Mouse (Mus musculus): ENCODE results near the gene Cbfa2t3. TPM values are rescaled to one million over a fixed set of nuclear protein-coding genes. Genes with fewer than 3 reads are reported as not detected.

Gene Cbfa2t3
- polyA plus RNA-seq, 1 experiment from 2014 or later = 4.2 TPM

GRCm38 (mm10) chr8:122630696-122631095, 68.2 kb downstream of the Cbfa2t3 start:
- Histone ChIP-seq H3K27ac (no peak overlapping the region), H3K27me3 (no peaks in the 10 kb centered on the region), H3K4me1 (replicated peaks) (peaks cover 8% of the 10 kb centered on the region), H3K9me3 (replicated peaks) (no peaks in the 10 kb centered on the region), H3K36me3 (0 out of 2 replicates have a peak, but pooled peaks cover 6% of the 10 kb centered on the region), H3K4me2 (peak overlapping the region; percentile 55), H3K4me3 (peak overlapping the region; percentile 23), H3K9ac (peak overlapping the region; percentile 31)
- ATAC-seq (replicated peaks; ENCODE audit: insufficient number of reproducible peaks, insufficient read depth, low FRiP score, low read depth) = no peak
- 54% methylated on average over 22 of the region's 22 CpGs for WGBS

DNA sequence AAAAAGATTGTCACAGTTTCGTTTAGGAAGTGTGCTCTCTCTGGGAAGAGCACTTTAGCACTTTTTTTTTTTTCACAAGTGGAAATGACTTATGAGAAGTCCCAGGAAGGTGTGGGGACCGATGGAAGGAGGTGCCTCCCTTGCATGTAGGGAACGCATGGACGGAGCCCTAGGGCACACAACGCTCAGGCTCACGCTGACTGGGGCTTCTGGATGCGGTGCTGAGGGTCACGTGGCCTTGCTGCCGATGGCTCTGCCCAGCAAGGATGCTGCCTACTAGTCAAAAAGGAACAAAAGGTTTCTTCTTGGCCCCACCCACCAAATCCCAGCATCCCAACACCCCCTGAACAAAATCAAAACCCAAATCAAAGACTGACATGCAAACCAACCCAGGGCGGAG, 69.5 kb downstream of the Cbfa2t3 start:
- H3K4me1 ChIP-seq (replicated peaks) = peaks cover 6% of the 10 kb centered on the region; the same call in 1 of the 2 replicates
- 60% methylated on average over 10 of the region's 10 CpGs for WGBS
- H3K4me2 ChIP-seq = no peak overlapping the region
- H3K9me3 ChIP-seq (replicated peaks) = no peaks in the 10 kb centered on the region
- no peak overlapping the region for H3K4me3 ChIP-seq
- no peaks in the 10 kb centered on the region for H3K27me3 ChIP-seq
- no peak overlapping the region for H3K9ac ChIP-seq
- 0 out of 2 replicates have a peak, but pooled peaks cover 3% of the 10 kb centered on the region for H3K36me3 ChIP-seq
- H3K27ac ChIP-seq = no peak overlapping the region
- ATAC-seq (replicated peaks; ENCODE audit: insufficient number of reproducible peaks, insufficient read depth, low FRiP score, low read depth) = no peak

DNA sequence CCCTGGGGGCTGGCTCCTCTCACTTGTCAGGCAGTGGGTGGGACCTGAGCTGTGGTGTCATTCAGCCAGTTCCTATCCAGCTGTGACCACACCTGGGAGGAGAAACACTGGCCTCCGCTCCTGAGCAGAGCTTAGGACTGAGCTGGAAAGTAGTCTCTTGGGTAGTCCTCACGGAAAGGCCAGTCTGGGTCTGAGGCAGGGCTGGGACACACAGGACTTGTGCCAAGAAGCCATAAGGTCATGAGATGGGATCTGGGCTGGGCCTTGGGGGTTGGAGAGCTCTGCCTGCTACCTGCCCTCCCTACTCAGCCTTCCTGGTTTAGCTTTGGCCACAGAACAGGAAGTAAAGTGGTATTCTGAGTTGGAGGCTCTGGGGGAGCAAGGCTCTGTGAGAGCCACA, 72.0 kb downstream of the Cbfa2t3 start:
- no peak overlapping the region for H3K4me3 ChIP-seq
- H3K27me3 ChIP-seq = no peaks in the 10 kb centered on the region
- H3K9ac ChIP-seq = no peak overlapping the region
- WGBS = 69% methylated on average over 2 of the region's 2 CpGs
- H3K27ac ChIP-seq = no peak overlapping the region
- peaks cover 6% of the 10 kb centered on the region; the same call in 1 of the 2 replicates for H3K4me1 ChIP-seq (replicated peaks)
- no peaks in the 10 kb centered on the region for H3K36me3 ChIP-seq
- no peak overlapping the region for H3K4me2 ChIP-seq
- no peaks in the 10 kb centered on the region for H3K9me3 ChIP-seq (replicated peaks)
- ATAC-seq (replicated peaks; ENCODE audit: insufficient number of reproducible peaks, insufficient read depth, low FRiP score, low read depth) = no peak

DNA sequence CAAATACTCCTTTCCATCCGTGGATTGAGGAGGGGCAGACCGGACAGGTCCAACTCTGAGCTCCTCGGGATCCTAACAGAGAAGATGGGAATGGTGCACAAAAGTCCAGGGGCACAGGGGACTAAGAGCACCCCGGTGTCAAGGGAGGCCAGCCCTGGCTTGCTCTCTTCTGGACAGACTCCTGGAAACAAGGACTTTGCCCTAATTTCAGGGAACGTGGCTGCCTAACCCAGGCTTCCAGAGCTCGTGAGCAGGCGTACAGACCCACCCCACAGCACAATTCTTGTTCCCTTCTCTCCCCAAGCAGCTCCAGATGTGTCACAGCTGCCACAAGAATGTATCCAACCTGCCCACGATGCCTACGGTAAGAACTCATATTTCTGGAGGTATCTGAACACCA, 73.1 kb downstream of the Cbfa2t3 start:
- no peak overlapping the region for H3K9ac ChIP-seq
- WGBS = 74% methylated on average over 9 of the region's 9 CpGs
- H3K36me3 ChIP-seq = no peaks in the 10 kb centered on the region
- no peak overlapping the region for H3K27ac ChIP-seq
- no peaks in the 10 kb centered on the region for H3K9me3 ChIP-seq (replicated peaks)
- H3K4me2 ChIP-seq = no peak overlapping the region
- no peaks in the 10 kb centered on the region for H3K27me3 ChIP-seq
- peaks cover 6% of the 10 kb centered on the region; the same call in 1 of the 2 replicates for H3K4me1 ChIP-seq (replicated peaks)
- ATAC-seq (replicated peaks; ENCODE audit: insufficient number of reproducible peaks, insufficient read depth, low FRiP score, low read depth) = no peak
- no peak overlapping the region for H3K4me3 ChIP-seq

DNA sequence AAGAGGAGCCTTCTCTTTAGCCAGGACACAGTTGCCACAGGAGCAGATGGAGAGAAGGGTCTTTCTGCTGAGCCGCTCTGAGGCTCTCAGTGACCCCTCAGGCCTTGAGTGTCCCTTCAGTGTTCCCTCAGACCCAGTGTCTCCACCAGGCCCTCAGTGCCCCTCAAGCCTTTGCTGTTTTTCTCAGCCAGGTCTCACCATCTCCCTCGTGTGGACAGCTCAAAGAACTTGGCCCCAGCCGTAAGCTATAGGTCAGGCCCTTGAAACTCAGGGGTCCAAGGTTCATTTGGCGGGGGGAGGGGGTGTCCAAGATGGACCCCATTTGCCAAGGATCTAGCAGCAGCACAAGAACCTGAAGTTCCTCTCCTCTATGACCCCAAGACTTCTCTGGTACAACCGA, 74.3 kb downstream of the Cbfa2t3 start:
- ATAC-seq (replicated peaks; ENCODE audit: insufficient number of reproducible peaks, insufficient read depth, low FRiP score, low read depth) = no peak
- 74% methylated on average over 5 of the region's 5 CpGs for WGBS
- no peak overlapping the region for H3K9ac ChIP-seq

GRCm38 (mm10) chr8:122623844-122624642, 74.9 kb downstream of the Cbfa2t3 start:
- no peak overlapping the region for H3K27ac ChIP-seq
- 0 out of 2 replicates have a peak, but pooled peaks have one; percentile 14 for ATAC-seq (replicated peaks; ENCODE audit: insufficient number of reproducible peaks, insufficient read depth, low FRiP score, low read depth)
- H3K4me2 ChIP-seq = no peak overlapping the region
- H3K27me3 ChIP-seq = no peaks in the 10 kb centered on the region
- no peak overlapping the region for H3K9ac ChIP-seq
- H3K36me3 ChIP-seq = no peaks in the 10 kb centered on the region
- H3K4me3 ChIP-seq = no peak overlapping the region
- no peaks in the 10 kb centered on the region for H3K9me3 ChIP-seq (replicated peaks)
- 82% methylated on average over 17 of the region's 17 CpGs for WGBS
- no peaks in the 10 kb centered on the region for H3K4me1 ChIP-seq (replicated peaks)

More for the DNA sequence above, 74.3 kb downstream of the Cbfa2t3 start:
- Histone ChIP-seq H3K27me3 (no peaks in the 10 kb centered on the region), H3K36me3 (no peaks in the 10 kb centered on the region), H3K27ac (no peak overlapping the region), H3K9me3 (replicated peaks) (no peaks in the 10 kb centered on the region), H3K4me3 (no peak overlapping the region), H3K4me1 (replicated peaks) (no peaks in the 10 kb centered on the region), H3K4me2 (no peak overlapping the region)

GRCm38 (mm10) chr8:122622727-122623126, 76.2 kb downstream of the Cbfa2t3 start, which contains the start of gene Pabpn1l:
Pabpn1l (minus strand) TSS chr8:122622739.
- 70% methylated on average over 6 of the region's 6 CpGs for WGBS
- ATAC-seq (replicated peaks; ENCODE audit: insufficient number of reproducible peaks, insufficient read depth, low FRiP score, low read depth) = no peak
- Histone ChIP-seq H3K9ac (no peak within 1 kb of the TSS), H3K36me3 (no peaks in the 10 kb centered on the region), H3K4me1 (replicated peaks) (peaks cover 3% of the 10 kb centered on the region), H3K9me3 (replicated peaks) (no peaks in the 10 kb centered on the region), H3K27ac (no peak within 1 kb of the TSS), H3K27me3 (no peaks in the 10 kb centered on the region), H3K4me3 (no peak within 1 kb of the TSS), H3K4me2 (no peak within 1 kb of the TSS)

DNA sequence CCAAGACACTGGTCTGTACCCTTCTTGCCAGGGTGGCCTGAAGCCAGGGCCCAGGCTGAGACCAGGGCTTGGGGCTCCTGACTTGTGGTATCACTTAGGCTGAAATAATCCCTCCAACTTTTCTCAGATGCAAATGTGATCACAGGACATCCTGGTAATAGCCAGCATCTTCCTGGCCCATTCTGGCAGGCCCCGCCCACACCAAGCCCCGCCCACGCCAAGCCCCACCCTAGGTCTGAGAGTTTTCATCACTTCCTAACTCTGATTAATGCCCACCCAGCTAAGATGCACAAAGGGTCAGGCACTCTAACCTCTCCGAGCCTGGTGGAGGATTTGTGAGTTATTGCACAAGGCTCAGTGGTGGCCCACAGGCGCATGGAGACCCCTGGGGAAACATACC, 78.5 kb downstream of the Cbfa2t3 start:
- Histone ChIP-seq H3K9ac (no peak overlapping the region), H3K27me3 (no peaks in the 10 kb centered on the region), H3K36me3 (no peaks in the 10 kb centered on the region), H3K27ac (no peak overlapping the region), H3K4me3 (no peak overlapping the region), H3K9me3 (replicated peaks) (no peaks in the 10 kb centered on the region), H3K4me1 (replicated peaks) (peaks cover 13% of the 10 kb centered on the region), H3K4me2 (no peak overlapping the region)
- ATAC-seq (replicated peaks; ENCODE audit: insufficient number of reproducible peaks, insufficient read depth, low FRiP score, low read depth) = no peak
- WGBS = 29% methylated on average over 5 of the region's 5 CpGs

- Histone ChIP-seq H3K9me3 (replicated peaks) (no peaks in the 10 kb centered on the region), H3K36me3 (0 out of 2 replicates have a peak, but pooled peaks cover 3% of the 10 kb centered on the region), H3K4me2 (no peak overlapping the region), H3K27me3 (no peaks in the 10 kb centered on the region), H3K4me1 (replicated peaks) (peaks cover 13% of the 10 kb centered on the region), H3K9ac (no peak overlapping the region), H3K4me3 (no peak overlapping the region), H3K27ac (no peak overlapping the region)
- ATAC-seq (replicated peaks; ENCODE audit: insufficient number of reproducible peaks, insufficient read depth, low FRiP score, low read depth) = no peak
- 67% methylated on average over 6 of the region's 6 CpGs for WGBS
Observed at GRCm38 (mm10) chr8:122618660-122619378, 80.1 kb downstream of the Cbfa2t3 start.

GRCm38 (mm10) chr8:122617947-122618546, 80.9 kb downstream of the Cbfa2t3 start:
- H3K4me1 ChIP-seq (replicated peaks) = peaks cover 13% of the 10 kb centered on the region
- no peak overlapping the region for H3K4me2 ChIP-seq
- H3K27me3 ChIP-seq = no peaks in the 10 kb centered on the region
- H3K27ac ChIP-seq = no peak overlapping the region
- H3K36me3 ChIP-seq = 0 out of 2 replicates have a peak, but pooled peaks cover 3% of the 10 kb centered on the region
- H3K9ac ChIP-seq = no peak overlapping the region
- no peak for ATAC-seq (replicated peaks; ENCODE audit: insufficient number of reproducible peaks, insufficient read depth, low FRiP score, low read depth)
- no peaks in the 10 kb centered on the region for H3K9me3 ChIP-seq (replicated peaks)
- WGBS = 28% methylated on average over 6 of the region's 7 CpGs
- no peak overlapping the region for H3K4me3 ChIP-seq

DNA sequence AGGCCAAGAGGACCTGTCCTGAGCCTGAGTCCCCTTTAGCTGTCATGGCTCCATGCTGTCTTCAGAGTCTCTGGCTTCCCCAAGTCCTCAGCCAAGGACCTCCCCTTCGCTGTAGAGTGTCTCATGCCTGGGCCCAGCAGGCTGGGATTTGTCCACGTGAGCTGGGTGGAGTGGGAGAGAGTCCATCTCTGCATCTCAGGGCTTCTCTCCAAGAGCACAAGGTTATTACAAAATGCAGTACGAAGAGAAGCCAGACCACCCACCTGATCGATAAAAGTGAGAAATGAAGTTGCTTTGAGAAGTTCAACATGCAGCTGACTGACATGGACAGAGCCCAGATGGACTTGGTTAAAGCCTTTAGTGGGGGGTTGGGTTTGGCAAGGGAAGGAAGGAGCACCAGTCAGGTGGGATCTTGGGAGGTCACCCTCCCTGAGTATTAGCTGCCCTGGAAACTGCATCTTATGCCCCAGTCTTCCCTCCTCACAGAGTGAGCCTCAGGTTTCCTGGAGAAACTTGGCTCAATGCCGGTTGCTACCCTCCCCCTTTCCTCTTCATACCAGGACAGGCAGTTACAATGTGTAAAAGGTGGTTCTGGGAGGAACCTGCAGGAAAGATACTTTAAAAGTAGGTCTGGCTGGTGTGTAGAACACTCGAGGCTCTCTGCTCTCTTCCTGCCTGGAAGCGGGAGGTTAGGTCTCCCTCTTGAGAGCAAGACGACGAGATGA, 82.6 kb downstream of the Cbfa2t3 start:
- Histone ChIP-seq H3K9ac (no peak overlapping the region), H3K9me3 (replicated peaks) (no peaks in the 10 kb centered on the region), H3K27me3 (no peaks in the 10 kb centered on the region), H3K27ac (no peak overlapping the region), H3K4me1 (replicated peaks) (peaks cover 24% of the 10 kb centered on the region), H3K4me3 (no peak overlapping the region), H3K4me2 (no peak overlapping the region), H3K36me3 (0 out of 2 replicates have a peak, but pooled peaks cover 3% of the 10 kb centered on the region)
- WGBS = 58% methylated on average over 9 of the region's 9 CpGs
- no peak for ATAC-seq (replicated peaks; ENCODE audit: insufficient number of reproducible peaks, insufficient read depth, low FRiP score, low read depth)

Measured in heart, embryonic 15.5 days (tissue).